Mouse (Mus musculus): Measurements from ENCODE around the gene Ccdc78. TPM values are rescaled to one million over a fixed set of nuclear protein-coding genes. Genes with fewer than 3 reads are reported as not detected.

The Ccdc78 gene
- polyA plus RNA-seq, 1 experiment: not detected

DNA sequence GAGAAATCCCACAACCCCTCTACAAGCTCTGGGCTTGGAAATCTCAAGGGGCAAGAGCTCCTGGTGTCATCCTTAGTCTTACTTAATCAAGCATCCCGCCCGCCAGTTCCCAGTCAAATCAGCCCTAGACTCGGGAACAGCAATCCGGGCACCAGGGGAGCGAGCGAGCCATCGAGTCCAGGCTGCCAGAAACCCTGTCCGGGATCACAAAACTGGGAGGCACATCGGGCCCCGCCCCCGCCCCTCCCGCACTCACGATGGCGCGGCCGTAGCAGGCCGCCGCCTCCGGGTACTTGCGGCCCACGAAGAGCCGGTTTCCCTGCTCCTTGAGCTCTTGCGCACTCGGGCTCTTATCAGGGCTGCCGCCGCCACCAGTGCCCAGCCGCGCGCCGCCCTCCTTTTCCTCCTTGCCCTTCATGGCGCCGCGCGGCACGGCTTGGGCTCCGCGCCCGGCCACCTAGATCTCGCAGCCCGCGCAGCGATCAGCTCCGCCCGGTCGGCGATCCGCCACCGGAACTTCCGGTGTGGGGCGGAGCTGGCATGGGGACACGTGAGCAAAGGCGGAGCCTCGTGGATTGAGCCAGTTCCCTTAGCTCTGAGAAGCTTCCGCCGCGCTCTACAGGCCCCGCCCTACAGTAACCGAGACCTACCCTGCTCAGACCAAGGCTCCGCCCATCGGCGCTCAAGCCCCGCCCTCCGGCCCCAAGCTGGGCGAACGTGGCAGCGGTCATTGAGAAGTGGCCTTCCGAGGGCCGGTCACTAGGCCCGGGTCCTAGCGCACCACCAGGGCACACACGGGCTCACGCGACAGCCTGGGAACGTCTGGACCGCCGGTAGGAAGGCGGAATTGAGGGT lies 46.3 kb downstream of the Ccdc78 start:
- Histone ChIP-seq H3K4me1 (ENCODE audit: control insufficient read depth, insufficient read depth, low read length) (peaks cover 4% of the 10 kb centered on the region), H3K27ac (ENCODE audit: insufficient read depth, low read length) (no peak overlapping the region), H3K9ac (ENCODE audit: low read depth, poor library complexity, severe bottlenecking) (peak overlapping the region; percentile 86), H3K27me3 (ENCODE audit: control insufficient read depth, insufficient read depth, low read length, poor library complexity, severe bottlenecking) (no peaks in the 10 kb centered on the region), H3K9me3 (replicated peaks; ENCODE audit: control insufficient read depth, insufficient read depth, low read length, poor library complexity, severe bottlenecking) (no peaks in the 10 kb centered on the region), H3K4me3 (ENCODE audit: low read depth, low read length) (peak overlapping the region; percentile 82), H3K36me3 (ENCODE audit: control insufficient read depth, insufficient read depth, low read length, poor library complexity, severe bottlenecking) (peaks cover 16% of the 10 kb centered on the region)
- no peak for TF ChIP-seq POLR2A (IDR thresholded peaks at IDR 0.05; ENCODE audit: insufficient read depth, low read length)
- TF ChIP-seq EP300 (IDR thresholded peaks at IDR 0.05; ENCODE audit: insufficient read depth, low read depth, low read length): 0 out of 2 replicates have a peak, but pooled peaks have one; percentile 26

DNA sequence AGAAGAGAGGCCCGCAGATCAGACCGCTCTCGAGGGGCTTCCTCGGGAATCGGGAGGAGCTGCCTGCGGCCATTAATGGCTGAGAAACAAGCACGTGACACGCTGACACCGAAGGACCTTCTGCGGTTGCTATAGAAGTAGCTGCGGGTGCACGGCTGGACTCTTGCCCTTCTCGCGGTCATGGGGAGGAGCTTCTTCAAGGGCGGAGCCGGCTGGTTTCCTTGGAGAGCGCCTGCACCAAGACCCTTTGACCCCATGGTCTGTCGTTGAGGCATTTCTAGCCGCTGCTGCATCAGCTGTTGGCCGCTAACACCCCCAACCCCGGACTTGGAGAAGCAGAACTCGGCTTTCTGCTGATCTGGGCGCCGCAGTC lies 46.9 kb downstream of the Ccdc78 start, which contains the start of gene Stub1:
Gene Stub1, minus strand, starts transcription at position 114 of the 373 bp plus-strand sequence.
- no peaks in the 10 kb centered on the region for H3K9me3 ChIP-seq (replicated peaks; ENCODE audit: control insufficient read depth, insufficient read depth, low read length, poor library complexity, severe bottlenecking)
- peak within 1 kb of the TSS; percentile 82 for H3K4me3 ChIP-seq (ENCODE audit: low read depth, low read length)
- H3K36me3 ChIP-seq (ENCODE audit: control insufficient read depth, insufficient read depth, low read length, poor library complexity, severe bottlenecking): peaks cover 16% of the 10 kb centered on the region
- no peaks in the 10 kb centered on the region for H3K27me3 ChIP-seq (ENCODE audit: control insufficient read depth, insufficient read depth, low read length, poor library complexity, severe bottlenecking)
- peak within 1 kb of the TSS; percentile 86 for H3K9ac ChIP-seq (ENCODE audit: low read depth, poor library complexity, severe bottlenecking)
- H3K4me1 ChIP-seq (ENCODE audit: control insufficient read depth, insufficient read depth, low read length): peaks cover 4% of the 10 kb centered on the region
- H3K27ac ChIP-seq (ENCODE audit: insufficient read depth, low read length): no peak within 1 kb of the TSS
- TF ChIP-seq POLR2A (IDR thresholded peaks at IDR 0.05; ENCODE audit: insufficient read depth, low read length): no peak
- TF ChIP-seq EP300 (IDR thresholded peaks at IDR 0.05; ENCODE audit: insufficient read depth, low read depth, low read length): no peak
- TF ChIP-seq CTCF (IDR thresholded peaks at IDR 0.05; ENCODE audit: low read depth, low read length): no peak

DNA sequence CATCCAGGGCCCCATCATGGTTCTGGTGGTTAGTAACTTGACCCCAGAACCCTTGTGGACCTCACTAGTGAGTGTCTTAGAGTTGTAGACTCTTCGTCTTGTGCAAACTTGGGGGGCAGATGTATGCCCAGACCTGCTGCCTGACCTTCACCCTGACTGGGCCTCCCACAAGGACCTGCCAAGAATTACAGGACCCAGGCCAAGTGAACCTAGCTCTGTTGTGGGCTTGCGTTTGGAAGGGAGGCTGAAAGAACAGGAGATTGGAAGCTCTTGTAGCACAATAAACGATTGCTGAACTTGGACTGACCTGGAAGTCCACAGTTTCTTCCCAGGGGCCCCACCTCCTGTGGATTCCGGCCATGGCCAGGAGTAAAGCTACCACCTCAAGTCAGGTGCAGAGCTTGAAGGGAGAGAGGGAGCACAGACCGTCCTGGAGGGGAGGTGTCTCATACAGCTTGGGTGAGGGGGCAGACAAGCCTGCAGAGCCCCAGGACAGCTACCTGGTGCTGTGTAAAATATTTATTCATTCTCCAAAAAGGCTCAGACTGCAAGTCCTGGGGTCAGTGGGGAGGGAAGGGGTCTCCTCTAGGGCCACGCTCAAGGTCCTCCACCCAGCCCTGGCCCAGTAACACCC lies 47.7 kb downstream of the Ccdc78 start:
- Histone ChIP-seq H3K4me3 (ENCODE audit: low read depth, low read length) (peak overlapping the region; percentile 80), H3K27ac (ENCODE audit: insufficient read depth, low read length) (no peak overlapping the region), H3K9me3 (replicated peaks; ENCODE audit: control insufficient read depth, insufficient read depth, low read length, poor library complexity, severe bottlenecking) (no peaks in the 10 kb centered on the region), H3K9ac (ENCODE audit: low read depth, poor library complexity, severe bottlenecking) (peak overlapping the region; percentile 86), H3K36me3 (ENCODE audit: control insufficient read depth, insufficient read depth, low read length, poor library complexity, severe bottlenecking) (peaks cover 17% of the 10 kb centered on the region), H3K27me3 (ENCODE audit: control insufficient read depth, insufficient read depth, low read length, poor library complexity, severe bottlenecking) (no peaks in the 10 kb centered on the region), H3K4me1 (ENCODE audit: control insufficient read depth, insufficient read depth, low read length) (peaks cover 4% of the 10 kb centered on the region)
- TF ChIP-seq EP300 (IDR thresholded peaks at IDR 0.05; ENCODE audit: insufficient read depth, low read depth, low read length): no peak
- no peak for TF ChIP-seq POLR2A (IDR thresholded peaks at IDR 0.05; ENCODE audit: insufficient read depth, low read length)
- no peak for TF ChIP-seq CTCF (IDR thresholded peaks at IDR 0.05; ENCODE audit: low read depth, low read length)

DNA sequence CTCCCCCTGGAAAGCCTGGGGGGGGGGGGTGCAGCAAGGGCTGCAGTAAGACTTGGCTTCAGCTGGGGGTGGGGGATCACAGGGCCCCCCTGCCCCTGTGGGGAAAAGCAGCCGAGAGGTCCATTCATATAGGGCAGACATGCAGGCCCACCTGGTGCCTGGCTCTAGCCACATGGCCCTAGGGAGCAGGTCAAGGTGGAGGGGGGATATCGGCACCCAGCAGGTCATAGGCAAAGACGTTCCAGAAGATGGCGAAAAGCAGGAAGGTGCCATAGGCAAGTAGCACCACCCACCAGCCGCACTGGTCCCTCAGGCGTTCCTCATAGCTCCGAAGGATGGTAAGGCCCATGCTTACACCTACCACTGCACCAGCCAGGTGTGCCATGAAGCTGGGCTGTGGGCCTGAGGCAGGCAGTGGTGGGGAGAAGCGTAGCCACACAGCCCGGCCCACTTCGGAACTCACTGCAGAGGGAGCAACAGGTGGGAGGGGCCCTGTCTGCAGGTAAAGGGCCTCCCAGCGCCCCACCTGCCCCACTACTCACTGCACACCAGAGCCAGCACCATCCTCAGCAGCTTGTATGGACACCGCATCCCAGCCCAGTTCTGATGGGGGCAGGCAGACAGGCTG lies 48.3 kb downstream of the Ccdc78 start:
- no peaks in the 10 kb centered on the region for H3K27me3 ChIP-seq (ENCODE audit: control insufficient read depth, insufficient read depth, low read length, poor library complexity, severe bottlenecking)
- H3K9me3 ChIP-seq (replicated peaks; ENCODE audit: control insufficient read depth, insufficient read depth, low read length, poor library complexity, severe bottlenecking): no peaks in the 10 kb centered on the region
- H3K4me3 ChIP-seq (ENCODE audit: low read depth, low read length): no peak overlapping the region
- peaks cover 4% of the 10 kb centered on the region for H3K4me1 ChIP-seq (ENCODE audit: control insufficient read depth, insufficient read depth, low read length)
- H3K9ac ChIP-seq (ENCODE audit: low read depth, poor library complexity, severe bottlenecking): no peak overlapping the region
- H3K27ac ChIP-seq (ENCODE audit: insufficient read depth, low read length): no peak overlapping the region
- no peak for TF ChIP-seq CTCF (IDR thresholded peaks at IDR 0.05; ENCODE audit: low read depth, low read length)
- no peak for TF ChIP-seq EP300 (IDR thresholded peaks at IDR 0.05; ENCODE audit: insufficient read depth, low read depth, low read length)
- TF ChIP-seq POLR2A (IDR thresholded peaks at IDR 0.05; ENCODE audit: insufficient read depth, low read length): no peak
- H3K36me3 ChIP-seq (ENCODE audit: control insufficient read depth, insufficient read depth, low read length, poor library complexity, severe bottlenecking): peaks cover 19% of the 10 kb centered on the region

DNA sequence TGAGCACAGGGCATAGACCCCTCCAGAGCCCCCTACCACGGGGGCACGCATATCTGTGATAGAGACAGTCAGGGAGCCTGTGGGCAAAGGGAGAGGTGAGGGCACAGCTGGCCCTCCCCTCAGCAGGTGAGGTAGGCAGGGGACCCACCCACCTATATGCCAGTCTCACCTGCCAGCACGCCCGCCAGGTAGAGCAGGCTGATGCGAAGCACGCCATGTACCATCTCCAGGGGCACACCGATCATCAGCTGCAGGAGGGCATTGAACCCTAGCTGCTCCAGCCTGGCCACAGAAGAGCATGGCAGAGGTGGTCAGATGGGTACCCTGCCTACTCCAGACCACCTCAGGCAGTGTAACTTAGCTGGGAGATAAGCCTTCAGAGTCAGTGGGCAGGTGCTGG lies 48.9 kb downstream of the Ccdc78 start:
- Histone ChIP-seq H3K4me1 (ENCODE audit: control insufficient read depth, insufficient read depth, low read length) (peaks cover 4% of the 10 kb centered on the region), H3K9ac (ENCODE audit: low read depth, poor library complexity, severe bottlenecking) (no peak overlapping the region), H3K27ac (ENCODE audit: insufficient read depth, low read length) (no peak overlapping the region), H3K27me3 (ENCODE audit: control insufficient read depth, insufficient read depth, low read length, poor library complexity, severe bottlenecking) (no peaks in the 10 kb centered on the region), H3K36me3 (ENCODE audit: control insufficient read depth, insufficient read depth, low read length, poor library complexity, severe bottlenecking) (peaks cover 17% of the 10 kb centered on the region), H3K4me3 (ENCODE audit: low read depth, low read length) (no peak overlapping the region), H3K9me3 (replicated peaks; ENCODE audit: control insufficient read depth, insufficient read depth, low read length, poor library complexity, severe bottlenecking) (no peaks in the 10 kb centered on the region)
- TF ChIP-seq POLR2A (IDR thresholded peaks at IDR 0.05; ENCODE audit: insufficient read depth, low read length) (no peak), EP300 (IDR thresholded peaks at IDR 0.05; ENCODE audit: insufficient read depth, low read depth, low read length) (no peak), CTCF (IDR thresholded peaks at IDR 0.05; ENCODE audit: low read depth, low read length) (no peak)
